Mouse (Mus musculus) liver, embryonic 12.5 days (tissue): ENCODE results near the gene Pde6h. TPM values are rescaled to one million over a fixed set of nuclear protein-coding genes. Genes with fewer than 3 reads are reported as not detected.

Source experiments
- ATAC-seq: fragments of 200-750 bp; cut with Nextera tagmentation; 2 replicates; pipeline ENCODE4 v1.8.0; 2017; ENCODE audit warnings: moderate number of reproducible peaks, mild to moderate bottlenecking, moderate library complexity
- H3K27ac ChIP-seq: fragments of 300-500 bp; sonication (generic); 2 replicates; pipeline ENCODE4 v1.5.1; 2016; ENCODE audit warnings: mild to moderate bottlenecking
- H3K27me3 ChIP-seq: fragments of 300-500 bp; sonication (generic); replicated peaks from 2 replicates; pipeline ENCODE4 v1.6.1; 2016; ENCODE audit warnings: mild to moderate bottlenecking, moderate library complexity
- H3K36me3 ChIP-seq: fragments of 300-500 bp; sonication (generic); 2 replicates; pipeline ENCODE4 v1.6.1; 2016; ENCODE audit warnings: mild to moderate bottlenecking, moderate library complexity
- H3K4me1 ChIP-seq: fragments of 300-500 bp; sonication (generic); 2 replicates; pipeline ENCODE4 v1.6.1; 2016
- H3K4me2 ChIP-seq: fragments of 300-500 bp; sonication (generic); 2 replicates; pipeline ENCODE4 v1.6.1; 2016; ENCODE audit warnings: mild to moderate bottlenecking, moderate library complexity
- H3K4me3 ChIP-seq: fragments of 300-500 bp; sonication (generic); 2 replicates; pipeline ENCODE4 v1.5.1; 2016; ENCODE audit warnings: mild to moderate bottlenecking, moderate library complexity
- H3K9ac ChIP-seq: fragments of 300-500 bp; sonication (generic); 2 replicates; pipeline ENCODE4 v1.6.1; 2016; ENCODE audit warnings: mild to moderate bottlenecking, moderate library complexity
- H3K9me3 ChIP-seq: fragments of 300-500 bp; sonication (generic); replicated peaks from 2 replicates; pipeline ENCODE4 v1.6.1; 2016; ENCODE audit warnings: mild to moderate bottlenecking, moderate library complexity
- WGBS: fragments of 180-500 bp; shearing (Covaris S2); methylation state at CpG from one replicate; pipeline ENCODE4 v1.1.7; 2016; ENCODE audit not compliant: insufficient replicate concordance; 5-methylcytosine and 5-hydroxymethylcytosine counted together
- polyA plus RNA-seq: library from polyadenylated mRNA; unstranded; fragments of >200 nt; fragmentation: Nextera tagmentation; extraction: Ambion mirVana; gene quantifications from 2 replicates; pipeline ENCODE4 v1.2.1, GENCODE M21; 2016

Pde6h gene
- polyA plus RNA-seq, 1 experiment from 2014 or later = not detected

DNA sequence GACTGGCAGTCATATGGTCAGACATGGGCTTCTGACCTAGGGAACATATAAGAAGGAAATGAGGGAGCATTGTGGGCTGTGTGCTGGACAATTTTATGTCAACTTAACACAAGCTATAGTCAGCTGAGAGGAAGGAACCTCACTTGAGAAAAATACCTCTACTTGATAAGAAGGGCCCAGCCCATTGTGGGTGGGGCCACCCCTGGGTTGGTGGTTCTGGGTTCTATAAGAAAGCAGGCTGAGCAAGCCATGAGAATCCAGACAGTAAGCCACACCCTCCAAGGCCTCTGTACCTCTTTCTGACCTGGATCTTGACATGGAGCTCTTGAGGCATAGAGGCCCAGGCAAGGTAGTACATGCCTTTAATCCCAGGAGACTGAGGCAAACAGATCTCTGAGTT lies 19.8 kb downstream of the Pde6h start:
- no peak for ATAC-seq

DNA sequence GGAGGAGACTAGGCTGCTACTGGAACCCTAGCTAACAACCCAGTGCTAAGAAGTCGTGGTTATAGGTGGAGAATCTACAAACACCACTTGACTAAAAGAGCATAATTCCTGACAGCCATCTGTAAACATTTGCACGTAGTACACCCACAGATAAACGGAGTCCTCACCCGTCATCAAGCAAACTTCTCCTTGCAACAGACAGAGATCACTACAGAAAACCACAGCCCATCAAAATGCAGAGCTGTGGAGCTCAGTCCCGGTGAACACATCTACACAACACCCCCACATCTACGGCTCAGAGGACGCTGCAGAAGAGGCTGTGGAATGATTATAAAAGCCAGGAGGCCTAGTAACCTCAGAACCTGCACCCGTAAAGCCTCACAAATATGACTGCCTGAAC lies 20.9 kb downstream of the Pde6h start:
- 27% methylated on average over 8 of the region's 8 CpGs for WGBS
- Histone ChIP-seq H3K4me1 (peaks cover 54% of the 10 kb centered on the region), H3K4me3 (no peak overlapping the region), H3K4me2 (no peak overlapping the region), H3K9me3 (no peaks in the 10 kb centered on the region), H3K27ac (no peak overlapping the region), H3K9ac (no peak overlapping the region), H3K36me3 (no peaks in the 10 kb centered on the region), H3K27me3 (no peaks in the 10 kb centered on the region)
- no peak for ATAC-seq

More for the DNA sequence above, 19.8 kb downstream of the Pde6h start:
- Histone ChIP-seq H3K9me3 (no peaks in the 10 kb centered on the region), H3K4me2 (no peak overlapping the region), H3K27me3 (no peaks in the 10 kb centered on the region), H3K36me3 (no peaks in the 10 kb centered on the region), H3K9ac (no peak overlapping the region), H3K27ac (no peak overlapping the region), H3K4me3 (no peak overlapping the region), H3K4me1 (peaks cover 63% of the 10 kb centered on the region)

DNA sequence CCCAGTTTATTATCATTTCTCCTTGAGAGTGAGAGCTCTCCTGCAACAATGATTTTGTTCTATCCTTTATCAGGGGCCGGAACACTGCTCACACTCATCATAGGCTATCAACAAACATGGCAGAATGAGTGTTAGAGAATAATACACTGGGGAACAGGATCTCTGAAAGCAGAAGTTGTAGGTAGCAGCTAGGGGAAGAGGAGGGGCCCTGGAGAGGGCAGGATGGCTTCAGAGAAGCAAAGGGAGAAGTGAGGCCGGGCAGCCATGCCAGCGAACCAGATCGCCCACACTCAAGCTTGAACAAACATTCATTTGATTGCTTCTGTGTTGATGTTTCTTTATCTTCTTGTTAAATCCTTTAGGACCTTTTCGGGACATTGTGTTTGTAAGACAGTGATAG lies 22.6 kb downstream of the Pde6h start:
- WGBS = 55% methylated on average over 5 of the region's 5 CpGs
- no peak overlapping the region for H3K27ac ChIP-seq

DNA sequence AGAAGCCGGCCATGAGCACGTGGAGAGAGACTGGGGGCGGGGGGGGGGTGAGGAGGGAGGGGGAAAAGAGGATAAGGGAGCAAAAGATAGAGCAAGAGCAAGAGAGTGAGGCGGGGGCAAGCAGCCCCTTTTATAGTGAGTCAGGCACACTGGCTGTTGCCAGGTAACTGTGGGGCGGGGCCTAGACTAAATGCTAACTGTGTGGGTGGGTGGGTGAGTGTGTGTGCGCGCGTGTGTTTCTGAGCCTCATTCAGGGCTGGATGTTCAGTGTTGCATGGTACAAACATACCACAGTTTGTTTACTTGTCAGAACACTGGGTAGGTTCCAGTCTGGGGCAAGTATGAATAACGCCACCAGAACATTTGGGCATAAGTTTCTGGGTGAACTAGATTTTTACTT lies 23.3 kb downstream of the Pde6h start:
- WGBS = 54% methylated on average over 9 of the region's 9 CpGs
- Histone ChIP-seq H3K9me3 (no peaks in the 10 kb centered on the region), H3K9ac (no peak overlapping the region), H3K27me3 (no peaks in the 10 kb centered on the region), H3K4me3 (no peak overlapping the region), H3K27ac (no peak overlapping the region), H3K4me1 (peaks cover 30% of the 10 kb centered on the region), H3K36me3 (no peaks in the 10 kb centered on the region), H3K4me2 (no peak overlapping the region)
- peak; percentile 27; the same call in 1 of the 2 replicates for ATAC-seq

More for the DNA sequence above, 22.6 kb downstream of the Pde6h start:
- no peak overlapping the region for H3K4me3 ChIP-seq
- H3K9me3 ChIP-seq = no peaks in the 10 kb centered on the region
- H3K27me3 ChIP-seq = no peaks in the 10 kb centered on the region
- no peak overlapping the region for H3K4me2 ChIP-seq
- H3K36me3 ChIP-seq = no peaks in the 10 kb centered on the region
- peaks cover 36% of the 10 kb centered on the region for H3K4me1 ChIP-seq
- ATAC-seq = no peak
- H3K9ac ChIP-seq = no peak overlapping the region

DNA sequence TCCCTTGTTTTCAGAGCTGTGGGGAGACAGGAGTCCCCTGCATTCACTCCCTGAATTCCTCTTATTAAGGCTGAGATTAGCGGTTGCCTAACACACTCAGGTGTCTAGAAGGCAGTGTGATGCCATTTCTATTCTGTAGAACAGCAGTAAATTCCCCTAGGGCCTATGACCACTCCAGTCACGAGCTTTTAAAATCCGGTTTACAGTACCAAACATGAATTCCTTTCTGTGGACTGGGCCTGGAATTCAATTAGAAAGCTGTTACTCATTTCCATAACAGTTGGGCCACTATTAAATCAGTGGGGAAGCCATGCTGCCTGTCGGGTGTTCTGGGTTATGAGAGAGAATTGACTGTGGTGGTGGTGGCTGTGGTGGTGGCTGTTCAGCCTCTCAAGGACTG lies 24.1 kb downstream of the Pde6h start:
- Histone ChIP-seq H3K4me2 (no peak overlapping the region), H3K27me3 (no peaks in the 10 kb centered on the region), H3K27ac (no peak overlapping the region), H3K4me3 (no peak overlapping the region), H3K9me3 (no peaks in the 10 kb centered on the region), H3K4me1 (peaks cover 24% of the 10 kb centered on the region), H3K9ac (no peak overlapping the region), H3K36me3 (no peaks in the 10 kb centered on the region)
- WGBS = 65% methylated on average over 4 of the region's 4 CpGs
- ATAC-seq = no peak

DNA sequence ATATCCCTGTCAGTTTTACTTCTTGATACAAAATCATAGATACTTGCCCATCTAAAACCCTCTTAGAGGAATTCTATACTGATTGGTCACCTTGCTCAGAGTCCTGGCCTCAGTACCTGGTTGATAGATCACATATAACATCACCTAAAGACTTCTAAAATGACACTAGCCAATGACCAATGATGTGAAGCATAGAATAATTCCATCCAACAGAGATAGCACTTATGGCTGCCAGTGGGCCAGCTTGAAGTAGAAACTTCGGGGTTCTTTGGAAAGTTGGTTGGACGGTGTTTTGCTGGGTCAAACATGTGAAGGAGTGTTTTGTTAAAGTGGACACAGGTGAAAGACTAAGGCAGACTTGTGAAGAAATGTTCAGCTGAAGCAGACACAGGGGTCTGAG lies 26.5 kb downstream of the Pde6h start:
- no peak for ATAC-seq
- no peaks in the 10 kb centered on the region for H3K9me3 ChIP-seq
- H3K4me1 ChIP-seq = peaks cover 9% of the 10 kb centered on the region
- 69% methylated on average over 2 of the region's 2 CpGs for WGBS
- H3K9ac ChIP-seq = no peak overlapping the region
- no peaks in the 10 kb centered on the region for H3K36me3 ChIP-seq
- H3K27me3 ChIP-seq = no peaks in the 10 kb centered on the region
- H3K4me2 ChIP-seq = no peak overlapping the region
- H3K27ac ChIP-seq = no peak overlapping the region
- no peak overlapping the region for H3K4me3 ChIP-seq

DNA sequence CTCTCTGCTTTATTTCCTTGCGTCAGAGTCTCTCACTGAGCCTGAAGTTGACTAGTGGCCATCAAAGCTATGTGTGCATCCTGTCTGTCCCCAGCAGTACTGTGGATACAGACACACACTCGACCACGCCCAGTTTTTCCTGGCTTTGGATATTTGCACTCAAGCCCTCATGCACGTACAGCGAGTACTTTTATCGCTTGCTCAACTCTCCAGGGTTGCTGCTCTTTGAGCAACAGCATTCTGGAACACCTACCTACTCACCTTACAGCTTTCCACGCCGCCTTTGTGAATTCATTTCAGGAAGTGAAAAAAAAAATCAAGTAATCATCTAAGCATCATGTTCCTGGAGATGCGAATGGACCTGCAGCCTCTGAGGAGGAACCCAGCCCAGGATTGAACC lies 29.3 kb downstream of the Pde6h start:
- Histone ChIP-seq H3K27me3 (no peaks in the 10 kb centered on the region), H3K4me3 (no peak overlapping the region), H3K27ac (no peak overlapping the region), H3K36me3 (no peaks in the 10 kb centered on the region), H3K9ac (no peak overlapping the region), H3K4me2 (no peak overlapping the region), H3K9me3 (no peaks in the 10 kb centered on the region), H3K4me1 (no peaks in the 10 kb centered on the region; the same call in 1 of the 2 replicates)
- 76% methylated on average over 9 of the region's 9 CpGs for WGBS
- ATAC-seq = no peak

DNA sequence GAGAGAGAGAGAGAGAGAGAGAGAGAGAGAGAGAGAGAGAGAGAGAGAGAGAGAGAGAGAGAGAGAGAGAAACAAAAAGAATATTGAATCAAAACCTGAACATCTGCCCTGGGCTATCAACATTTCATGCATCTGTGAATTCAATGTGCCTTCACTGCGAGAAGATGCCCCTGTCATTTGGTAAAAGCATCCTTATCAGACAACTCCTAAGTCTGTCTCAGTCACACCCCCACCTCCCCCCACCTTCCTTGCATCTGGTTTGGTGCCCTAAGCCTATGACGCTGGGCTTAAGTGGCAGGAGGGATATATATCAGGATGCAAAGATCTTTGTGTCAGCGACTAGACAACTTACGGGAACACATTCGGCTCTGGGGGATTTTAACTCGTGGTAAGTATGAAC lies 30.6 kb downstream of the Pde6h start:
- 51% methylated on average over 6 of the region's 6 CpGs for WGBS
- Histone ChIP-seq H3K4me3 (no peak overlapping the region), H3K27ac (no peak overlapping the region), H3K9me3 (no peaks in the 10 kb centered on the region), H3K27me3 (no peaks in the 10 kb centered on the region), H3K4me2 (no peak overlapping the region), H3K36me3 (no peaks in the 10 kb centered on the region), H3K4me1 (no peaks in the 10 kb centered on the region; the same call in 1 of the 2 replicates), H3K9ac (no peak overlapping the region)
- no peak for ATAC-seq

DNA sequence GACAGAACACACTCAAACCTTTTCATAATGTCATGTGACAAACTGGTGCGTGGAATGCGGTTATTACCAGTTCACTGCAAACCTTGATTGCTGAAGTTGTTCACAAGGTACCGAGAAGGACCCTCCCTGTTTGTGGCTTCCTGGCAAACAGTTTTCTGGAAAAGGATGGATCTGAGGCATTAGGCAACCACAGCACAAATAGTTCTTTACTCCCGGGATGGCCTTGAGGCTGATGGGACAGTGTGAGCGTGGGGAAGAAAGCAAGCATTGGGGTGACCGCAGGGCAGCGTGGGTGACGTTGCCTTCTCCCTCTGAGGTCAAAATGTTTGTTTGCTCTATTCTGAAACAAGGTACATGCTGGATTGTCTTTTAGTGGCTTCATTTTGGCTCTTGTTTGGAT lies 31.1 kb downstream of the Pde6h start:
- ATAC-seq = no peak
- Histone ChIP-seq H3K27me3 (no peaks in the 10 kb centered on the region), H3K4me3 (no peak overlapping the region), H3K9ac (no peak overlapping the region), H3K27ac (no peak overlapping the region), H3K4me2 (no peak overlapping the region), H3K36me3 (no peaks in the 10 kb centered on the region), H3K9me3 (no peaks in the 10 kb centered on the region), H3K4me1 (no peaks in the 10 kb centered on the region; the same call in 1 of the 2 replicates)
- 76% methylated on average over 8 of the region's 8 CpGs for WGBS

DNA sequence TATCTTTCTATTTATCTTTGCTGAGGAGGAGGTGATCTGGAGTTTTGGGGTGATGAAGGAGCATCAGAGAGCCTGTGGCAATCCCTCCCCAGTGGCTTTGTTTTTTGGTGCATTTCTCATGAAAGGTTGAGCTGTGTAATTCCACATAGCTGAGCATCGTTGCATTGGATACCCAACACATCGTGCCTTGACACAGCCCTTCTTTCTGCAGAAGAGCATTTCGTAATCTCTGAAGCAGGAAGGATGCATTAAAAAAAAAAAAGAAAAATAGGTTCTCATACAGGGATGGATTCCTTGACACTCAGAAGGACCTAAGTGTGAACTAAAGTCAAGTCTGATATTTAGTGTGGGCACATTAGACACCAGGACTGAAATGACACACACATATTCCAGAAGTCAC lies 31.6 kb downstream of the Pde6h start:
- no peak for ATAC-seq
- no peak overlapping the region for H3K4me2 ChIP-seq
- no peaks in the 10 kb centered on the region for H3K36me3 ChIP-seq
- H3K4me1 ChIP-seq = no peaks in the 10 kb centered on the region; the same call in 1 of the 2 replicates
- H3K9ac ChIP-seq = no peak overlapping the region
- H3K9me3 ChIP-seq = no peaks in the 10 kb centered on the region
- no peaks in the 10 kb centered on the region for H3K27me3 ChIP-seq
- WGBS = 55% methylated on average over 3 of the region's 3 CpGs
- H3K4me3 ChIP-seq = no peak overlapping the region
- no peak overlapping the region for H3K27ac ChIP-seq

DNA sequence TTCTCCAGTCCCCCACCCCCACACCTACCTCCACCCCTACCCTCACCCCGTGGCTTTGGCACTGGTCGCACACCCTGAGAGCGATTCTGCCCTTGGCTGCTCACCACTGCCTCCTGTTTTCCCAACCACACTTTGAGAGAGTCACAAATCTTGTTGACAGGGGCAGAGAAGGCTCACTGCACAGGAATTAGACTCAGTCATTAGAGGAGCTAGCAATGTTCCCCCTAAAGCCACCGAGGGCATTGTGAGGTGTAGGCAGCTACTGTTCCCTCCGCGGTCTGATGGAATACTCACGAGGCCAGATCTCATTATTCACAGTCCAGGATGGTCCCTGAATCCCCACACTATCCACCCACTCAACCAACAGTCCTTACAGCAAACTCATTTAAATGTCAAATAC lies 33.4 kb downstream of the Pde6h start:
- Histone ChIP-seq H3K4me2 (no peak overlapping the region), H3K4me1 (no peaks in the 10 kb centered on the region; the same call in 1 of the 2 replicates), H3K27ac (no peak overlapping the region), H3K36me3 (no peaks in the 10 kb centered on the region), H3K9me3 (no peaks in the 10 kb centered on the region), H3K4me3 (no peak overlapping the region), H3K27me3 (no peaks in the 10 kb centered on the region), H3K9ac (no peak overlapping the region)
- WGBS = 58% methylated on average over 7 of the region's 7 CpGs
- ATAC-seq = no peak

DNA sequence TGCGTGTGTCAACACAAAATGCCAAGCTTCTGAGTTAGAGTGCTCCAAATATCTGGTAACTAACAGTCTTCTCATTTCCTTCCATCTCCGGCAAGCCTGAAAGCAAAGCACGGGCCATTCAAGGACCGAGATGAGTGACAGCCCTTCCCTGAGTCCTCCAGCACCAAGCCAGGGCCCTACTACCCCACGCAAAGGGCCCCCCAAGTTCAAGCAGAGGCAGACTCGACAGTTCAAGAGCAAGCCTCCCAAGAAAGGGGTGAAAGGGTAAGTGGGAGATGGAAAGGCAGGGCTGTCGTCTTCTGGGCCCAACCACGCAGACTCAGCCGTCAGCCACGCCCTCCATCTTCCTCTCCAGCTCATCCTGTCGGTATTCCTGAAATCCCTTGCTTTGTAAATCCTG lies 35.5 kb downstream of the Pde6h start:
- Histone ChIP-seq H3K27ac (no peak overlapping the region), H3K36me3 (no peaks in the 10 kb centered on the region), H3K4me3 (no peak overlapping the region), H3K4me1 (no peaks in the 10 kb centered on the region; the same call in 1 of the 2 replicates), H3K4me2 (no peak overlapping the region), H3K27me3 (no peaks in the 10 kb centered on the region), H3K9ac (no peak overlapping the region; the same call in 1 of the 2 replicates), H3K9me3 (no peaks in the 10 kb centered on the region)
- WGBS = 50% methylated on average over 11 of the region's 11 CpGs
- no peak for ATAC-seq

DNA sequence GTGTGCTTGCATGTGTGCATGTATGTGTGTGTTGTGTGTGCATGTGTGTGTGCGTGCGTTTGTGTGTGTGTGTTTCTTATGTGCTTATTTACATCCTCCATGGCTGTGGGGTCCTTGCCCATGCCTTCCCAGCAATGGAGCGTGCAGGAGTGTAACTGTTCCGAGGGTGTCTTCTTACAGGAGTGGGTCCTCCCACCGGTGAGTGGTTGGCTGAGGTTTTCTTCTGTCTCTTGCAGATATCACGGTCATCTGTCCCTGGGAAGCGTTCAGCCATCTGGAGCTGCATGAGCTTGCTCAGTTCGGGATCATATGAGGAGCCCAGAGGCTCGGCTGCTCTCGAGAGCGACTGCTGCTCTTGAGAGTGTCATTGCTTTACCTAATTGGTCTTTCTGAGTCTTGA lies 39.3 kb downstream of the Pde6h start:
- no peak for ATAC-seq
- no peaks in the 10 kb centered on the region for H3K27me3 ChIP-seq
- no peaks in the 10 kb centered on the region for H3K36me3 ChIP-seq
- H3K4me1 ChIP-seq = peaks cover 5% of the 10 kb centered on the region; the same call in 1 of the 2 replicates
- no peak overlapping the region for H3K4me3 ChIP-seq
- no peak overlapping the region for H3K9ac ChIP-seq
- no peak overlapping the region for H3K27ac ChIP-seq
- H3K4me2 ChIP-seq = no peak overlapping the region
- no peaks in the 10 kb centered on the region for H3K9me3 ChIP-seq
- WGBS = 64% methylated on average over 11 of the region's 11 CpGs
